Mouse (Mus musculus) liver, adult 2 months (tissue): ENCODE results near the gene Pusl1. TPM values are rescaled to one million over a fixed set of nuclear protein-coding genes. Genes with fewer than 3 reads are reported as not detected.

ENCODE experiments used
- DNase-seq: peaks from one replicate; pipeline ENCODE4 v3.0.0-alpha.2; 2011; ENCODE audit warnings: low read depth, low spot score; ENCODE audit errors: extremely low read depth
- H3K27ac ChIP-seq: fragments of 200-500 bp; replicated peaks from 2 replicates; pipeline ENCODE4 v1.5.1; 2012; ENCODE audit warnings: low read depth, mild to moderate bottlenecking, control low read depth, inconsistent platforms, low read length; ENCODE audit not compliant: insufficient read depth
- H3K27me3 ChIP-seq: fragments of 200-500 bp; 2 replicates; pipeline ENCODE4 v1.6.1; 2012; ENCODE audit warnings: mild to moderate bottlenecking, moderate library complexity, low read length, inconsistent platforms; ENCODE audit not compliant: control insufficient read depth, insufficient read depth
- H3K36me3 ChIP-seq: fragments of 200-500 bp; 2 replicates; pipeline ENCODE4 v1.6.1; 2012; ENCODE audit warnings: low read length, inconsistent platforms; ENCODE audit not compliant: control insufficient read depth, insufficient read depth
- H3K4me1 ChIP-seq: fragments of 200-500 bp; 2 replicates; pipeline ENCODE4 v1.6.1; 2011; ENCODE audit warnings: low read length; ENCODE audit not compliant: control insufficient read depth, insufficient read depth
- H3K4me3 ChIP-seq: fragments of 200-500 bp; 2 replicates; pipeline ENCODE4 v1.5.1; 2011; ENCODE audit warnings: low read depth, mild to moderate bottlenecking, control low read depth, low read length, moderate library complexity; ENCODE audit not compliant: insufficient read depth
- H3K79me2 ChIP-seq: fragments of 200-500 bp; 2 replicates; pipeline ENCODE4 v1.6.1; 2012; ENCODE audit warnings: inconsistent platforms, mild to moderate bottlenecking, low read length, moderate library complexity; ENCODE audit not compliant: control insufficient read depth, insufficient read depth
- H3K9ac ChIP-seq: fragments of 200-500 bp; 2 replicates; pipeline ENCODE4 v1.6.1; 2012; ENCODE audit warnings: low read depth, mild to moderate bottlenecking, control low read depth, inconsistent platforms, low read length
- CTCF ChIP-seq: fragments of 200-500 bp; IDR thresholded peaks from 2 replicates; pipeline ENCODE4 v1.5.1; 2011; ENCODE audit warnings: low read depth, low read length, control low read depth
- POLR2A ChIP-seq: fragments of 200-500 bp; IDR thresholded peaks from 2 replicates; pipeline ENCODE4 v1.6.1; 2011; ENCODE audit warnings: low read length, control low read depth; ENCODE audit not compliant: insufficient read depth; ENCODE audit errors: extremely low read depth
- WGBS: fragments of 180-500 bp; shearing (Covaris S2); methylation state at CpG from one replicate; pipeline ENCODE4 v1.1.7; 2018; 5-methylcytosine and 5-hydroxymethylcytosine counted together
- polyA plus RNA-seq: library from polyadenylated mRNA; depleted of rRNA; stranded (reverse); fragments of >200 nt; gene quantifications from 2 replicates; pipeline ENCODE4 v1.2.3, GENCODE M21; 2012
- total RNA-seq: library from RNA; depleted of rRNA; stranded (reverse); fragments of >200 nt; gene quantifications from 2 replicates; pipeline ENCODE4 v1.2.3, GENCODE M21; 2014

Pusl1 gene
- total and polyA plus RNA-seq, 2 experiments: 13.6 to 33.5 TPM

DNA sequence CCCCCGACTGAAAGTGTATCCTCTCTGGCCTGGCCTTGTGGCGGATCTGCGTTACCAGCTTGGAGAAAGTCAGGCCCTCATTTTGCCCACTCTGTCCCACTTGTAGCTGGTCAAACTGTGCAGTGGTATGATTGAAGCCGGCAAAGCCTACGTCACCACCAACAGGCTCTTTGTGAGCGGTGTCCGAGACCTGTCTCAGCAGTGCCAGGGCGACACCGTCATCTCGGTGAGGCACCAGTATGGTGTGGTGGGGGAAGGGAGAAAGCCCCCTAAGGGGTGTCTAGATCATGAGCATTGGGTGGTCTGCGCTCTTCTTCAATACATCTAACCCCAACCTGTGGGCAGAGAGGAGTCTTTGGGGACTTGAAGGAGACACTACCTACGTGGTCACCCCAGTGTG is 4.9 kb upstream of the Pusl1 start:
- no peaks in the 10 kb centered on the region for H3K36me3 ChIP-seq
- no peak for DNase-seq
- H3K27ac ChIP-seq: no peak overlapping the region

GRCm38 (mm10) chr4:155895826-155896225 is 4.2 kb upstream of the Pusl1 start:
- H3K79me2 ChIP-seq: peaks cover 8% of the 10 kb centered on the region; the same call in 1 of the 2 replicates
- H3K4me1 ChIP-seq: peaks cover 3% of the 10 kb centered on the region; the same call in 1 of the 2 replicates
- no peak overlapping the region for H3K9ac ChIP-seq
- TF ChIP-seq CTCF (no peak), POLR2A (no peak)
- no peaks in the 10 kb centered on the region for H3K27me3 ChIP-seq
- H3K36me3 ChIP-seq: no peaks in the 10 kb centered on the region
- 89% methylated on average over 4 of the region's 4 CpGs for WGBS
- H3K27ac ChIP-seq: no peak overlapping the region
- H3K4me3 ChIP-seq: no peak overlapping the region
- no peak for DNase-seq

More for the DNA sequence above, 4.9 kb upstream of the Pusl1 start:
- Histone ChIP-seq H3K27me3 (no peaks in the 10 kb centered on the region), H3K79me2 (peaks cover 8% of the 10 kb centered on the region; the same call in 1 of the 2 replicates), H3K4me1 (peaks cover 3% of the 10 kb centered on the region; the same call in 1 of the 2 replicates), H3K9ac (no peak overlapping the region), H3K4me3 (no peak overlapping the region)
- WGBS: 99% methylated on average over 12 of the region's 12 CpGs
- TF ChIP-seq POLR2A: no peak
- TF ChIP-seq CTCF: no peak

DNA sequence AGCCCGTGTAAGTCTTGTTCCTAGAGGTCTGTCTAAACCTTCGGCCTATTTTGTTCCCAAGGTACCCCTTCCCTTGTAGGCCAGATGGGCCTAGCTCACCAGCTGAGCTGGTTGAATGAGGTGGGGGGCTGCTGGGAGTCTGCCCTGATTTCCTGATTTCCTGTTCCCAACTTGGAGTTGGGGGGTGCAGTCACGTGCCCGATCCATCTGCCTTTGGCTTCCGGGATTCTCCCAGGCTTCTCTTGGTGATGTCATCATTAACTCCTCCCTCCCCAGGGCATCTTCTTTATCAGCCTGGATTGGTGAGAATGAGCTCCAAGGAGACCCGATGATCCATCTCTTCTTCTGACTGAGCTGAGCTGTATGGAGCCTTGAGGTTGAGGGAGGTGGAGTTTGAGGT is 3.6 kb upstream of the Pusl1 start:
- Histone ChIP-seq H3K27me3 (no peaks in the 10 kb centered on the region), H3K36me3 (no peaks in the 10 kb centered on the region), H3K79me2 (peaks cover 8% of the 10 kb centered on the region; the same call in 1 of the 2 replicates), H3K27ac (peak overlapping the region; percentile 54), H3K9ac (peak overlapping the region; percentile 56), H3K4me3 (peak overlapping the region; percentile 23; the same call in 1 of the 2 replicates), H3K4me1 (peaks cover 3% of the 10 kb centered on the region; the same call in 1 of the 2 replicates)
- TF ChIP-seq POLR2A (no peak), CTCF (no peak)
- DNase-seq: no peak
- 59% methylated on average over 6 of the region's 6 CpGs for WGBS

DNA sequence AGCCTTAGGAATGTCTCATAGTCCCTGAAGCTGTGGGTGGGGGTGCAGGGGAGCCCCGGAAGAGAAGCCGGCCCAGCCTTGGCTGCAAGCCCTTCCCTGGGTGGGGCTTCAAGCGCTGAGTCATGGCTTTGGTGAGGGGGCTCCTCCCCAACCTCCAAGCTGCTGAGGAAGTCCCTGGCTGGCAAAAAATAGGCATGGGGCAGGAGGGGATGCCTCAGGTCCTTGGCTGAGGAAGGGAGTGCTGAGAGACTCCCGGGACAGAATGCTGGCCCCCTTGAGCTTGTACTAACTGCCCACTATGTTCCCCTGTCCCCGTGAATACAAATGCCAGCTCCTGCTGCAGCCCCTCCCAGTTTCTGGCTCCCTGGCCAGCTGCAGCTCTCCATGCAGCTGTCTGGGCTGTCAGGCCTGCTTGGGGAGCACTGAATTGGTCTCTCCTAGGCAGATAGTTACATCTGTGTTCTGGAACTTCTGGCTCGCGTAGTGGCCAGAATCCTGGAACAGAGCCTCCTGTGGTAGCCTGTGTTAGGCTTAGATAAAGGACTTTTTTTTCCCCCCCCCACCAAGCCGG is 2.8 kb upstream of the Pusl1 start:
- Histone ChIP-seq H3K27me3 (no peaks in the 10 kb centered on the region), H3K9ac (peak overlapping the region; percentile 47; the same call in 1 of the 2 replicates), H3K4me3 (peak overlapping the region; percentile 18; the same call in 1 of the 2 replicates), H3K4me1 (peaks cover 3% of the 10 kb centered on the region; the same call in 1 of the 2 replicates), H3K36me3 (no peaks in the 10 kb centered on the region), H3K79me2 (peaks cover 8% of the 10 kb centered on the region; the same call in 1 of the 2 replicates), H3K27ac (peak overlapping the region; percentile 17; the same call in 1 of the 2 replicates)
- TF ChIP-seq CTCF (no peak), POLR2A (no peak)
- WGBS: 61% methylated on average over 8 of the region's 8 CpGs
- DNase-seq: no peak

DNA sequence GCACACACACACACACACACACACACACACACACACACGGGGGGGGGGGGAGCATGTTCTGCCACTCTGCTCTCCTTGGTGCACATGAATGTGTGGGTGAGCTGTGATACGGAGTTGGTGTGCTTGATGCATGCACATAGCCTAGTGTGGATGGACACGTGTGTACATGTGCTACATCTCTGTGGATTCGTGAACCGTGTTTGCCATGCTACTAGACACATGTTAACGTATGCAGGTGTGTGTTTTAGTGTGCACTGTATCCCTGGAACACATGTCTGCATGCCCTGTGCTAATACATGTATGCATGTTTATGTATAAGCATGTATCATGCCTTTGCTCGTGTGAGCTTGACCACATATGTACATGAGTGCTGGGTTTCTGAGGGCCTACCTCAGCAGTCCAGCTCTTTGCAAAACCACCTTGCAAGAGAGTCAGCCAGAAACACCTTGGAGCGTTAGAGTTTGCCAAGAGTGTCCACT is 1.7 kb upstream of the Pusl1 start:
- 78% methylated on average over 8 of the region's 8 CpGs for WGBS
- H3K4me3 ChIP-seq: no peak overlapping the region
- TF ChIP-seq CTCF (no peak), POLR2A (no peak)
- DNase-seq: no peak
- H3K27ac ChIP-seq: no peak overlapping the region
- H3K4me1 ChIP-seq: peaks cover 3% of the 10 kb centered on the region; the same call in 1 of the 2 replicates
- no peaks in the 10 kb centered on the region for H3K27me3 ChIP-seq
- no peaks in the 10 kb centered on the region; the same call in 1 of the 2 replicates for H3K36me3 ChIP-seq
- H3K9ac ChIP-seq: 0 out of 2 replicates have a peak overlapping the region, but pooled peaks have one; percentile 2
- H3K79me2 ChIP-seq: peaks cover 8% of the 10 kb centered on the region; the same call in 1 of the 2 replicates
